Mouse (Mus musculus): Measurements from ENCODE around the gene Rps9. TPM values are rescaled to one million over a fixed set of nuclear protein-coding genes. Genes with fewer than 3 reads are reported as not detected.
A peak's percentile ranks its signal among the peaks of the same experiment; 100 is the strongest.
"Not testable (repeated sequence)": the region's sequence is repeated elsewhere in the genome, so short reads cannot be mapped to it uniquely, and the experiment has no call there.

The Rps9 gene
- polyA plus RNA-seq, 1 experiment from 2014 or later, result 1,380 TPM

DNA sequence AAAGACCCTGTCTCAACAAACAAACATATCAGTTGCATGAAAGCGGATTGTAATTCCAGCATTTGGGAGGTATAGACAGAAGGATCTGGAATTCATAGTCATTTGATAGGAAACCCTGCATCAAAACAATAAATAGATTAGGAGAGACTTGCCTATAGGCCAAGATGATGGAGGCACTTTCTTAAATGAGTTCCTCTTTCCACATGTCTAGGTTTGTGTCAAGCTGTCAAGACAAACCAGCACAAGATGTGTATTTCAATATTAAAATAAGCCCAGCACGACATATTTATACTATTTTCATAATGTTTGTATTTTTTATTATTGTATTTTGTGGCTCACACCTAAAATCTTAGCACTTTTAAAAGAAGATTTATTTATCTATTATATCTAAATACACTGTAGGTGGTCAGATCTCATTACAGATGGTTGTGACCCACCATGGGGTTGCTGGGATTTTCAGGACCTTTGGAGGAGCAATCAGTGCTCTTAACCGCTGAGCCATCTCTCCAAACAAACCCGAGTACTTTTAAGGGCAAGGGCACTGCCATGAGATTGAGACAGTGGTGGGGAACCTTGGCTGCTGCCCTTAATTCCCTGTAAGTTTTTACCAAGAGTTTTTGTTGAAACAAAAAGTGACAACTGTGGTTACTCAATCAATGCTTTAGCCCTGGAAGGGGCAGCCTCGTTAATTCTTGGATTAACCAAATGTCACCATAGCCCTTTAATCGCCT lies 480 bp upstream of the Rps9 start:
- H3K4me3 ChIP-seq, result peak overlapping the region; percentile 69
- H3K9ac ChIP-seq, result peak overlapping the region; percentile 79
- H3K27ac ChIP-seq, result peak overlapping the region; percentile 80
- no peaks in the 10 kb centered on the region for H3K9me3 ChIP-seq
- H3K27me3 ChIP-seq, result no peaks in the 10 kb centered on the region
- peaks cover 53% of the 10 kb centered on the region for H3K36me3 ChIP-seq
- peaks cover 24% of the 10 kb centered on the region for H3K4me1 ChIP-seq
- H3K4me2 ChIP-seq, result peak overlapping the region; percentile 59
- ATAC-seq (ENCODE audit: borderline replicate concordance, extremely low read depth, low FRiP score, low TSS enrichment), result peak; percentile 32; the same call in 1 of the 2 replicates
- 20% methylated on average over 6 of the region's 6 CpGs for WGBS

DNA sequence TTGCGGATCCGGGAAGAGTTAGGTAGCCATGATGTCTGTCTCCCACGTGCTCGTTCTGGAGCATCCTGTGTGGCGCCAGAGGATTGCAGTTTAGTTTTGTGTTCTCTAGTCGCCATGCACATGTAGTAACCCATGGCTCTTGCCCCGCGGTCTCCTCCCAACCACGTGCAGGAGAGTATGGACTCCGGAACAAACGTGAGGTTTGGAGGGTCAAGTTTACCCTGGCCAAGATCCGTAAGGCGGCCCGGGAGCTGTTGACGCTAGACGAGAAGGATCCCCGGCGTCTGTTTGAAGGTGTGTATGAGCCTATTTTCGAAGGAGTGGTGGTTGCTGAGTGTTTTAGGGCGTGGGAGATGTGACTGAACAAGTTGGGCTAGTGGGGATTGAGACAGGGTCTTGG lies 682 bp downstream of the Rps9 start:
- Histone ChIP-seq H3K4me3 (peak overlapping the region; percentile 69), H3K4me2 (peak overlapping the region; percentile 82), H3K4me1 (peaks cover 24% of the 10 kb centered on the region), H3K36me3 (peaks cover 41% of the 10 kb centered on the region), H3K27ac (peak overlapping the region; percentile 93), H3K9me3 (no peaks in the 10 kb centered on the region), H3K27me3 (no peaks in the 10 kb centered on the region), H3K9ac (peak overlapping the region; percentile 79)
- under 1% methylated on average over 20 of the region's 20 CpGs for WGBS
- peak; percentile 10; the same call in 1 of the 2 replicates for ATAC-seq (ENCODE audit: borderline replicate concordance, extremely low read depth, low FRiP score, low TSS enrichment)

DNA sequence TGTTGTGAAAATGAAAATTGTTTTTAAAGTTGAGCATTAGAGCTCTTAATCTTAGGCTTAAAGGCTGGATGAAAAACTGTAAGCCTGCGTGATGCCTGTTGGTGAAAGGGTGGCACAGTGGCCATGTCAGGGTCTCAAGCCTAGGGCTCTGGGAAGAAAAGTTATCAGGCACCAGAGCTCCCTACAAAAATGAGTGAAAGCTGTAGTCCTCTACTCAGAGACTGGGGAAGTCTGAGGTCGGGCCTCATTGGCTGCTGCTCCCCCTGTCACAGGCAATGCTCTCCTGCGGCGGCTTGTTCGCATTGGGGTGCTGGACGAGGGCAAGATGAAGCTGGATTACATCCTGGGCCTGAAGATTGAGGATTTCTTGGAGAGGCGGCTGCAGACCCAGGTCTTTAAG lies 1.7 kb downstream of the Rps9 start:
- H3K36me3 ChIP-seq, result peaks cover 32% of the 10 kb centered on the region

DNA sequence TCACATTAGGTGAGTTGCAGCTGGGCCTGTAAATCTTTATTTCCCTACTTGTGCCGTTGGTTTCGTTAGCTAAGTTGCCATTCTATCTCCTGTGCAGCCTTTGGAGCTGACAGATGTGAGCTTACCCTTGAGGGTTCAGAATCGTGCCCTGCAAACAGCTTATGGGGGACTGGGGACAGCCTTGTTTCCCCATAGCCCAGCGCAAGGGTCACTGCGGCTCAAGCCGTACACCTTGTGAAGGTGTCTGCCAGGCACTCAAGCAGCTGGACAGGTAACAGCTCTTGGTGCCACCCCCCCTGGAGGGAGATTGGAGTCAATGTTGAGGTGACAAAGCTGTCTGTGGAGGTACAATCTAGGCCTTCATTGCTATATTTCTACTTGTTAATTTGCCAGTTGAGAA lies 2.1 kb downstream of the Rps9 start:
- Histone ChIP-seq H3K9ac (peak overlapping the region; percentile 79), H3K36me3 (peaks cover 32% of the 10 kb centered on the region), H3K27me3 (no peaks in the 10 kb centered on the region), H3K4me2 (peak overlapping the region; percentile 82), H3K9me3 (no peaks in the 10 kb centered on the region), H3K4me3 (peak overlapping the region; percentile 69), H3K4me1 (peaks cover 24% of the 10 kb centered on the region), H3K27ac (no peak overlapping the region)
- ATAC-seq (ENCODE audit: borderline replicate concordance, extremely low read depth, low FRiP score, low TSS enrichment), result no peak
- 20% methylated on average over 6 of the region's 6 CpGs for WGBS

More for the DNA sequence above, 1.7 kb downstream of the Rps9 start:
- WGBS, result 2% methylated on average over 7 of the region's 7 CpGs
- H3K4me3 ChIP-seq, result peak overlapping the region; percentile 69
- peaks cover 24% of the 10 kb centered on the region for H3K4me1 ChIP-seq
- not testable (repeated sequence) for H3K27me3 ChIP-seq; H3K9me3 ChIP-seq; ATAC-seq (ENCODE audit: borderline replicate concordance, extremely low read depth, low FRiP score, low TSS enrichment)
- H3K27ac ChIP-seq, result peak overlapping the region; percentile 93; the same call in 1 of the 2 replicates
- peak overlapping the region; percentile 82 for H3K4me2 ChIP-seq
- H3K9ac ChIP-seq, result peak overlapping the region; percentile 79

DNA sequence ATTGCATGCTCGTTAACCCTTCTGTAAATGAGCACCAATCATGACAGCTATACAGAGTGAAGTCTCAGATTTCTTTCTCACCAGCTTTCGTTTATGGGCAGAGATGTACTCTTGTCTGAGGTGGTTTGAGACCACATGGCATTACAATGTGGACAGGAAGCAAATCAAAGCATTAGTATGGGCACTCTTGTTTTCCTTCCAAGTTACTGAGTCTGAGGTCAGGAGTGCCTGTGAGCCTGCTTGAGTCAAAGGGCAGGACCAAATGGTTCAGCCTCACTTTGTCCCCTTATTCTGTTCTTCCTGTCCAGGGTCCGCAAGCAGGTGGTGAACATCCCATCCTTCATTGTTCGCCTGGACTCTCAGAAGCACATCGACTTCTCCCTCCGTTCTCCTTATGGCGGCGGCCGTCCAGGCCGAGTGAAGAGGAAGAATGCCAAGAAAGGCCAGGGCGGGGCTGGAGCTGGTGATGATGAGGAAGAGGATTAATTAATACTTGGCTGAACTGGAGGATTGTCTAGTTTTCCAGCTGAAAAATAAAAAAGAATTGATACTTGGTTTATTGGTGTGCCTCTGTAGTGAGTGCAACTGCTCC lies 2.6 kb downstream of the Rps9 start:
- Histone ChIP-seq H3K4me1 (peaks cover 24% of the 10 kb centered on the region), H3K4me3 (peak overlapping the region; percentile 69), H3K27me3 (no peaks in the 10 kb centered on the region), H3K9me3 (no peaks in the 10 kb centered on the region), H3K27ac (no peak overlapping the region), H3K9ac (no peak overlapping the region; the same call in 1 of the 2 replicates), H3K4me2 (peak overlapping the region; percentile 82), H3K36me3 (peaks cover 26% of the 10 kb centered on the region)
- WGBS, result 43% methylated on average over 11 of the region's 11 CpGs
- ATAC-seq (ENCODE audit: borderline replicate concordance, extremely low read depth, low FRiP score, low TSS enrichment), result no peak

DNA sequence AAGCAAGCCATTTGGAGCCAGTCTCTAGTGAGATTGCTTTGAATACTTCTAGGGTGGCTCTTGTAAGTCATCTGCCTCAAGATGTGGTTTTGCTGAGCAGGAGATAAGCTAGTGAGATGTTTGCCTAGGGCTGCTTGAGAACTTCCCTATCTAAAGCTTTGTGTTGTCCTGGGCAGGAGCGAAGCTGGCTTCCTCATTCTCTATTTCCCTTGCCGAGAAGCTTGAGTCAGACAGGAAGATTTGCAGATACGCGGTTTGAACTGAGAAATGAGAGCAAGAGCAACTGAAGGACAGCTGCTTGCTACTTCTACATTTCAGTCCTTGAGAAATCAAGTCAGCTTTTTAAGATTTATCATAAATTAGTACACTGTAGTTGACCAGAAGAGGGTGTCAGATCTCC lies 3.2 kb downstream of the Rps9 start:
- Histone ChIP-seq H3K4me2 (no peak overlapping the region), H3K9ac (no peak overlapping the region; the same call in 1 of the 2 replicates), H3K9me3 (no peaks in the 10 kb centered on the region), H3K27ac (0 out of 2 replicates have a peak overlapping the region, but pooled peaks have one; percentile 23), H3K4me1 (peaks cover 24% of the 10 kb centered on the region), H3K36me3 (peaks cover 23% of the 10 kb centered on the region), H3K4me3 (no peak overlapping the region), H3K27me3 (no peaks in the 10 kb centered on the region)
- no peak for ATAC-seq (ENCODE audit: borderline replicate concordance, extremely low read depth, low FRiP score, low TSS enrichment)
- WGBS, result 52% methylated on average over 4 of the region's 4 CpGs

DNA sequence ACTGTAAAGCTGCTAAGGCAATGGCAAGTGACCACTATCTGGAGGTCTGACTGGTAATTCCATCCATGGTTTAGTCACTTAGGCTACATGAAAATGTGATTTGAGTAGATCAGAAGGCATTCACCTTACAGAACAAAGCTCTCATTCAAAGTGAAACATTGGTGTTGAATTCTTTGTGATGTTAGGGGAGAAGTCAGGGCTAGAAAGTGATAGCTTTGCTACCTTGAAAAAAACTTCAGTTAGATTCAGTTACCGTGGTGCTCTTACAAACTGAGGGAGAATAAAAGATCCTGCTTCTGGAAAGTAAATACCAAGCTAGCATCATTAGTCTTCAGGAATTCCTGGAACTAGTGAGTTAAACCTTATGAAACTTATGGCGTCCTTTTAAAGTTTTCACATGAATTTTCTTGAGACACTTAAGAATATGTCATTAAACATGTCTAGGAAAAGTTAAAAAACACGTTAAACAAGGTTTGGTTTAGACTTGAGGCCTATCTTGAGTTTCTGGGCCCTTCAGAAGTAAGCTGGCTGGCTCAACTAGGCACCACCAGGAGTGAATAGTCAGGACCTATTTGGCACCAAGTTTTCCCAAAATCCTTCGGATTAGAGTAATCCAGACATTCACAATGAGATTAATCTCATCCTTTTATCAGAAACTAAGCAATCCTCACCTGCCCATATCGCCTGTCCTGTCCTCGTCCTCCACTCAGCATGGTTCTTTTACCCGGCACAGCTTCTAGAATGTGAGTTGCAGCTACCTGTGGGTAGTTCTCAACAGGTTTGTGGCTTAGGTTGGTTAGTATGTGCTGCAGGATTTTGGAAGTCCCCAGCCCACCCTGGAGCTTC lies 4.0 kb downstream of the Rps9 start:
- H3K27ac ChIP-seq, result no peak overlapping the region

DNA sequence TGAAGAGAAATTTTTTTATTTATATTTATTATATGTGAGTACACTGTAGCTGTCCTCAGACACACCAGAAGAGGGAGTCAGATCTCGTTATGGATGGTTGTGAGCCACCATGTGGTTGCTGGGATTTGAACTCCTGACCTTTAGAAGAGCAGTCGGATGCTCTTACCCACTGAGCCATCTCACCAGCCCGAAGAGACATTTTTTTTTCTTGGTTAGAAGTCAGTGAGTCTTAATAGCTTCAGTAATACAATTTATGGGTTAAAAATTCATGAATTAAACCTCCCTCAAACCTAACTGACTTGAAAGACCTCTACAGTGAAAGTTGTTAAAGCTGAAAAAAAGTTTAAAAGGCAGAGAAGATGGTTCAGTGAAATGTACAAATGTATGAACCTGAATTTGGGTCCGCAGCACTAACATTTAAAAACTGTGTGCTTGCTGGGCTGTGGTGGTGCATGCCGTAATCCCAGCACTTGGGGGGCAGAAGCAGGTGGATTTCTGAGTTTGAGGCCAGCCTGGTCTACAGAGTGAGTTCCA lies 4.7 kb downstream of the Rps9 start:
- peaks cover 23% of the 10 kb centered on the region for H3K36me3 ChIP-seq
- not testable (repeated sequence) for H3K27ac ChIP-seq; H3K9me3 ChIP-seq; H3K4me3 ChIP-seq; H3K9ac ChIP-seq; H3K27me3 ChIP-seq; ATAC-seq (ENCODE audit: borderline replicate concordance, extremely low read depth, low FRiP score, low TSS enrichment); H3K4me2 ChIP-seq
- WGBS, result 32% methylated on average over 5 of the region's 5 CpGs
- peaks cover 19% of the 10 kb centered on the region for H3K4me1 ChIP-seq

More for the DNA sequence above, 4.0 kb downstream of the Rps9 start:
- H3K9me3 ChIP-seq, result no peaks in the 10 kb centered on the region
- no peaks in the 10 kb centered on the region for H3K27me3 ChIP-seq
- no peak overlapping the region for H3K9ac ChIP-seq
- peaks cover 23% of the 10 kb centered on the region for H3K36me3 ChIP-seq
- H3K4me3 ChIP-seq, result no peak overlapping the region
- peaks cover 24% of the 10 kb centered on the region for H3K4me1 ChIP-seq
- 38% methylated on average over 7 of the region's 7 CpGs for WGBS
- no peak for ATAC-seq (ENCODE audit: borderline replicate concordance, extremely low read depth, low FRiP score, low TSS enrichment)
- no peak overlapping the region for H3K4me2 ChIP-seq

DNA sequence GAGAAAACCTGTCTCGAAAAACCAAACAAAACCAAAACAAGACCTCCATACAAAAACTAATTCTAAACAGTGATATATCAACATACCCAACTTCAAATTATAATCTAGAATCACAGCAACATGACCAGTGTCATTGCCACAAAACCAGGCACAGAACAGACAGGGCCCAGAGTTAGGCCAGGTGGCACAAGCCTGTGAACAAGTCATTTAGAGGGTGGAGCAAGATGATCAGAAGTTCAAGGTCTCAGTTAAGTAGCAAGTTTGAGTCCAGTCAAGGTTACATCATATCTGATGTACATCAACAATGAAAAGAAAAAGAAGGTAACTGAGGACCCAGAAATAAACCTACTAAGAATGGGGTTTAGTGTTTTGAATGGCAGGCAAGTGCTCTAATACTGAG lies 5.2 kb downstream of the Rps9 start:
- H3K36me3 ChIP-seq, result peaks cover 23% of the 10 kb centered on the region
- no peak overlapping the region; the same call in 1 of the 2 replicates for H3K27ac ChIP-seq
- no peak overlapping the region for H3K4me3 ChIP-seq
- no peak for ATAC-seq (ENCODE audit: borderline replicate concordance, extremely low read depth, low FRiP score, low TSS enrichment)
- H3K9ac ChIP-seq, result no peak overlapping the region
- no peak overlapping the region for H3K4me2 ChIP-seq
- 73% methylated on average over 1 of the region's 1 CpGs for WGBS
- H3K9me3 ChIP-seq, result no peaks in the 10 kb centered on the region
- no peaks in the 10 kb centered on the region for H3K27me3 ChIP-seq
- peaks cover 19% of the 10 kb centered on the region for H3K4me1 ChIP-seq

DNA sequence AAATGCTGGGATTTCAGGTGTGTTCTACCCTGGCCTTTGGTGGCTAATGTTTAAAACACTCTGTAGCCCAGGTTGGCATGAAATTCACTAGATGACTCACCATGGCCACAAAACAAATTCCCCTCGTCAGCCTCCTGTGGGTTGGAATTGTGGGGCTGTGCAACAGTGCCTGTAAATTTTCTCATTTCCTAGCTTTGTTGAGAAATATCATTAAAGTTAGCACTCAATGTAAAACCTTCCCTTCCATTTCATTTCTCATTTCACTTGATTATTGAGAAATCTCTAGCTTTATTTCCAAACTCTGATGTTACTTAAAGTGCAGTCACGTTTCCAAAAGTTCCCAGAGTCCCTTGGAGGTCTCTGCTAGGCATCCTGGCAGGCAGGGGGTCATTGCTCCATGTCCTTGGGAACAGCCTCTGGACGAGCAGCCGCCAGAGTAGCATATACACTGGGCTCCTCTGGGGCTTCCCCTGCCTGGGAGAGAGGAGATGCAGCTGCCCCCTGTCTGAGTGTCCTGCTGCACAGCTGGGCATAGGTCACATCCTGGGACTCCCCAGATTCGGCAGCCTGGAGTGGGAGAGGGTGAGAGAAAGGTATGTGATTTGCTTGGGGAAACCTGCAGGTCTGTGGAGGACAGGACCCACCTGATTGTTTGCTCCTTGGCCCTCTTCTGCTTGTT lies 8.6 kb downstream of the Rps9 start:
- peaks cover 9% of the 10 kb centered on the region; the same call in 1 of the 2 replicates for H3K36me3 ChIP-seq
- WGBS, result 19% methylated on average over 5 of the region's 5 CpGs
- no peak overlapping the region for H3K4me3 ChIP-seq
- no peak overlapping the region for H3K9ac ChIP-seq
- H3K27ac ChIP-seq, result no peak overlapping the region
- no peak for ATAC-seq (ENCODE audit: borderline replicate concordance, extremely low read depth, low FRiP score, low TSS enrichment)
- no peaks in the 10 kb centered on the region for H3K27me3 ChIP-seq
- no peaks in the 10 kb centered on the region for H3K4me1 ChIP-seq
- H3K4me2 ChIP-seq, result no peak overlapping the region
- H3K9me3 ChIP-seq, result no peaks in the 10 kb centered on the region

DNA sequence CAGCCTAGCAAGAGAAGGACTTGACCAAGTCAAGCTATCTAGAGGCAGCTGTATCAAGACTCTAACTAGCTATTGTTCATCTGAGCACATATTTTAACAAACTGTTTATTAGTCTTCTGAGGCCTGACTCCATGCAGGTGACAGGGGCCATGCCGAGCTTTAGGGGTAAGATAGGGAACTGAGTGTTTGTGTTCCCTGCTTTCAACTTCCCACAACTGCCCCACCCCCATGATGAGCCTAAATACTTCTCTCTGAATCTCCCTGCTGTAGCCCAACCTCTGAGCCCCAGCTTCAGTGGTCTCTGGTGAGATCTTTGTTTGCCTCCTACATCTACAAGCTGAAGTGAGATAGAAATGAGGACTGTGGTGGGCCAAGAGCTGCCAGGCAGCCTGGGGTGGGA lies 11.5 kb downstream of the Rps9 start:
- Histone ChIP-seq H3K9me3 (no peaks in the 10 kb centered on the region), H3K27ac (no peak overlapping the region), H3K9ac (no peak overlapping the region), H3K4me3 (no peak overlapping the region), H3K4me1 (no peaks in the 10 kb centered on the region), H3K27me3 (no peaks in the 10 kb centered on the region), H3K36me3 (no peaks in the 10 kb centered on the region), H3K4me2 (no peak overlapping the region)
- no peak for ATAC-seq (ENCODE audit: borderline replicate concordance, extremely low read depth, low FRiP score, low TSS enrichment)
- WGBS, result 15% methylated on average over 1 of the region's 1 CpGs

All from lung, embryonic 15.5 days (tissue).